Mouse (Mus musculus) liver, adult 2 months (tissue): ENCODE results near the gene Fam126a. TPM values are rescaled to one million over a fixed set of nuclear protein-coding genes. Genes with fewer than 3 reads are reported as not detected.
"Not testable (repeated sequence)": the region's sequence is repeated elsewhere in the genome, so short reads cannot be mapped to it uniquely, and the experiment has no call there.

Experiments
- DNase-seq: peaks from one replicate; pipeline ENCODE4 v3.0.0-alpha.2; 2011; ENCODE audit warnings: low read depth, low spot score; ENCODE audit errors: extremely low read depth
- H3K27ac ChIP-seq: fragments of 200-500 bp; replicated peaks from 2 replicates; pipeline ENCODE4 v1.5.1; 2012; ENCODE audit warnings: low read depth, mild to moderate bottlenecking, control low read depth, inconsistent platforms, low read length; ENCODE audit not compliant: insufficient read depth
- H3K27me3 ChIP-seq: fragments of 200-500 bp; 2 replicates; pipeline ENCODE4 v1.6.1; 2012; ENCODE audit warnings: mild to moderate bottlenecking, moderate library complexity, low read length, inconsistent platforms; ENCODE audit not compliant: control insufficient read depth, insufficient read depth
- H3K36me3 ChIP-seq: fragments of 200-500 bp; 2 replicates; pipeline ENCODE4 v1.6.1; 2012; ENCODE audit warnings: low read length, inconsistent platforms; ENCODE audit not compliant: control insufficient read depth, insufficient read depth
- H3K4me1 ChIP-seq: fragments of 200-500 bp; 2 replicates; pipeline ENCODE4 v1.6.1; 2011; ENCODE audit warnings: low read length; ENCODE audit not compliant: control insufficient read depth, insufficient read depth
- H3K4me3 ChIP-seq: fragments of 200-500 bp; 2 replicates; pipeline ENCODE4 v1.5.1; 2011; ENCODE audit warnings: low read depth, mild to moderate bottlenecking, control low read depth, low read length, moderate library complexity; ENCODE audit not compliant: insufficient read depth
- H3K79me2 ChIP-seq: fragments of 200-500 bp; 2 replicates; pipeline ENCODE4 v1.6.1; 2012; ENCODE audit warnings: inconsistent platforms, mild to moderate bottlenecking, low read length, moderate library complexity; ENCODE audit not compliant: control insufficient read depth, insufficient read depth
- H3K9ac ChIP-seq: fragments of 200-500 bp; 2 replicates; pipeline ENCODE4 v1.6.1; 2012; ENCODE audit warnings: low read depth, mild to moderate bottlenecking, control low read depth, inconsistent platforms, low read length
- CTCF ChIP-seq: fragments of 200-500 bp; IDR thresholded peaks from 2 replicates; pipeline ENCODE4 v1.5.1; 2011; ENCODE audit warnings: low read depth, low read length, control low read depth
- POLR2A ChIP-seq: fragments of 200-500 bp; IDR thresholded peaks from 2 replicates; pipeline ENCODE4 v1.6.1; 2011; ENCODE audit warnings: low read length, control low read depth; ENCODE audit not compliant: insufficient read depth; ENCODE audit errors: extremely low read depth
- WGBS: fragments of 180-500 bp; shearing (Covaris S2); methylation state at CpG from one replicate; pipeline ENCODE4 v1.1.7; 2018; 5-methylcytosine and 5-hydroxymethylcytosine counted together
- polyA plus RNA-seq: library from polyadenylated mRNA; depleted of rRNA; stranded (reverse); fragments of >200 nt; gene quantifications from 2 replicates; pipeline ENCODE4 v1.2.3, GENCODE M21; 2012; rRNA removed
- total RNA-seq: library from RNA; depleted of rRNA; stranded (reverse); fragments of >200 nt; gene quantifications from 2 replicates; pipeline ENCODE4 v1.2.3, GENCODE M21; 2014; rRNA removed

The Fam126a gene
- total and polyA plus RNA-seq, 2 experiments: 2.5 to 9.0 TPM

GRCm38 (mm10) chr5:23889461-23889860, 141.0 kb downstream of the Fam126a start:
- H3K4me3 ChIP-seq: no peak overlapping the region
- DNase-seq: no peak
- no peaks in the 10 kb centered on the region for H3K79me2 ChIP-seq
- H3K27ac ChIP-seq: no peak overlapping the region
- no peak for TF ChIP-seq POLR2A
- TF ChIP-seq CTCF: no peak
- no peak overlapping the region for H3K9ac ChIP-seq
- WGBS: 70% methylated on average over 4 of the region's 4 CpGs
- H3K27me3 ChIP-seq: peaks cover 13% of the 10 kb centered on the region
- no peaks in the 10 kb centered on the region for H3K4me1 ChIP-seq
- no peaks in the 10 kb centered on the region for H3K36me3 ChIP-seq

DNA sequence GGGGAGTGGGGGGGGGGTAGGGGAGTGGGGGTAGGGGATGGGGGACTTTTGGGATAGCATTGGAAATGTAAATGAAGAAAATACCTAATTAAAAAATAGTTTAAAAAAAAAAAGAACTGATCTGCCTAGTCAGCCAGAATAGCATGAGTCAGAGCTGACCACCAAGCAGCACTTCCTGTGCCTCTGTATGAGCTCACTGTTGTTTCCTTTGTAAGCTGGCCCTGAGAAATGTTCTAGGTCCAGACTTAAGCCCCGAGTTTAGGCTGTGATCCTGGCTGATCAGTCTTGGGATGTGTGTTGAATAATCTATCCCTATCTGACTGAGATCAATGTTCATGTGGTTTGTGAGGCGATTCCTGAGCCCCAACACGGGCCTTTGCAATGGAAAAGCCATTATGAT, 143.4 kb downstream of the Fam126a start:
- H3K9ac ChIP-seq: no peak overlapping the region
- no peak overlapping the region for H3K27ac ChIP-seq
- no peak for DNase-seq
- no peaks in the 10 kb centered on the region for H3K79me2 ChIP-seq
- H3K27me3 ChIP-seq: peaks cover 19% of the 10 kb centered on the region
- H3K4me1 ChIP-seq: no peaks in the 10 kb centered on the region
- TF ChIP-seq CTCF (no peak), POLR2A (no peak)
- H3K4me3 ChIP-seq: no peak overlapping the region
- no peaks in the 10 kb centered on the region for H3K36me3 ChIP-seq
- whole genome bisulfite sequencing: 53% methylated on average over 3 of the region's 3 CpGs

DNA sequence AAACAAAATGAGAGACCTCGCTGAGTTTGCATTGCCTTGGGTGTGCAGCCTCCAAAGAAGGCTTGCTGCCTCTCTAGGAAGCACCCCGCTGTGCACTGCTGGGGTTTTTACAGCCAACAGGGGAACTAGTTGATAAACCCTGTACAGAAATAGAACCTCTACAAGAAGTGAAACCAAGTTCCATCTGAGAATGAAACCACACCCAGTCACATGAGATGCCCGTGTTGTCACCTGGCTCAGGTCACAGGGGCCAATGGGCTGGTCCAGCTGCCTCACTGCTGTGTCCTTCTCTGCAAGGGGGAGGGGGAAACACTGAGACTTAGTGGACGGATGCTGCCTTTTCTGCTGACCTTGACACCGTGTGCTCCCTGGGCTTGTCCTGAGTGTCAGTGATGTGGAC, 156.0 kb downstream of the Fam126a start:
- no peak overlapping the region for H3K4me3 ChIP-seq
- peaks cover 20% of the 10 kb centered on the region for H3K27me3 ChIP-seq
- no peaks in the 10 kb centered on the region for H3K36me3 ChIP-seq
- no peaks in the 10 kb centered on the region for H3K4me1 ChIP-seq
- H3K79me2 ChIP-seq: no peaks in the 10 kb centered on the region
- 40% methylated on average over 5 of the region's 5 CpGs for WGBS
- no peak overlapping the region for H3K9ac ChIP-seq
- no peak overlapping the region for H3K27ac ChIP-seq
- DNase-seq: no peak
- TF ChIP-seq CTCF: no peak
- no peak for TF ChIP-seq POLR2A

GRCm38 (mm10) chr5:23872586-23872985, 157.9 kb downstream of the Fam126a start:
- TF ChIP-seq CTCF: no peak
- TF ChIP-seq POLR2A: no peak
- Histone ChIP-seq H3K4me3 (no peak overlapping the region), H3K27ac (no peak overlapping the region), H3K9ac (no peak overlapping the region), H3K4me1 (no peaks in the 10 kb centered on the region), H3K27me3 (peaks cover 15% of the 10 kb centered on the region), H3K79me2 (no peaks in the 10 kb centered on the region), H3K36me3 (no peaks in the 10 kb centered on the region)
- WGBS: 76% methylated on average over 6 of the region's 6 CpGs
- DNase-seq: no peak

- DNase-seq: peak; percentile 45
- H3K4me3 ChIP-seq, H3K9ac ChIP-seq, H3K79me2 ChIP-seq, H3K36me3 ChIP-seq, H3K4me1 ChIP-seq, H3K27ac ChIP-seq: not testable (repeated sequence)
- 25% methylated on average over 2 of the region's 2 CpGs for WGBS
- H3K27me3 ChIP-seq: peaks cover 22% of the 10 kb centered on the region
Measured at GRCm38 (mm10) chr5:23871323-23871722, 159.2 kb downstream of the Fam126a start.

GRCm38 (mm10) chr5:23865941-23866340, 164.5 kb downstream of the Fam126a start:
- Histone ChIP-seq H3K27ac (no peak overlapping the region), H3K27me3 (peaks cover 7% of the 10 kb centered on the region; the same call in 1 of the 2 replicates), H3K9ac (no peak overlapping the region), H3K4me3 (no peak overlapping the region), H3K4me1 (no peaks in the 10 kb centered on the region), H3K79me2 (no peaks in the 10 kb centered on the region), H3K36me3 (no peaks in the 10 kb centered on the region)
- TF ChIP-seq POLR2A: no peak
- 97% methylated on average over 5 of the region's 5 CpGs for WGBS
- DNase-seq: no peak

Other genes with a start within 250 kb of the Fam126a start
- 6.0 and 7.0 TPM in 2 replicates for gene Pus7, start 247.0 kb downstream of the Fam126a start, total RNA-seq
- gene Pus7, start 247.0 kb downstream of the Fam126a start, polyA plus RNA-seq: 1.7 and 2.6 TPM in 2 replicates
- 13.6 and 16.7 TPM in 2 replicates for gene Rint1, start 243.0 kb downstream of the Fam126a start, total RNA-seq
- 5.3 and 13.6 TPM in 2 replicates for gene Rint1, start 243.0 kb downstream of the Fam126a start, polyA plus RNA-seq
- 54.5 and 66.2 TPM in 2 replicates for gene Tomm7, start 186.5 kb downstream of the Fam126a start, total RNA-seq
- 31.0 and 33.8 TPM in 2 replicates for gene Tomm7, start 186.5 kb downstream of the Fam126a start, polyA plus RNA-seq
- gene Klhl7, start 69.9 kb upstream of the Fam126a start, total RNA-seq: 13.8 and 16.0 TPM in 2 replicates
- gene Klhl7, start 69.9 kb upstream of the Fam126a start, polyA plus RNA-seq: 1.5 TPM in 2 replicates
- gene Nupl2, start 134.3 kb upstream of the Fam126a start, total RNA-seq: 2.5 and 3.0 TPM in 2 replicates
- gene Nupl2, start 134.3 kb upstream of the Fam126a start, polyA plus RNA-seq: 2.9 and 3.1 TPM in 2 replicates